Mouse (Mus musculus): Measurements from ENCODE around the gene Rpl5.

Rpl5 gene

GRCm38 (mm10) chr5:107943526-107943925, 43.2 kb downstream of the Rpl5 start:
- DNase-seq (ENCODE audit: low spot score), result no peak

- DNase-seq (ENCODE audit: low spot score), result no peak
Measured at GRCm38 (mm10) chr5:107946475-107946874, 46.2 kb downstream of the Rpl5 start.

- DNase-seq (ENCODE audit: low spot score), result no peak
Measured at GRCm38 (mm10) chr5:107947548-107947947, 47.2 kb downstream of the Rpl5 start.

GRCm38 (mm10) chr5:107948899-107949298, 48.6 kb downstream of the Rpl5 start:
- no peak for DNase-seq (ENCODE audit: low spot score)

GRCm38 (mm10) chr5:107949607-107950006, 49.3 kb downstream of the Rpl5 start:
- DNase-seq (ENCODE audit: low spot score), result no peak

GRCm38 (mm10) chr5:107950643-107951042, 50.3 kb downstream of the Rpl5 start:
- no peak for DNase-seq (ENCODE audit: low spot score)
